Mouse (Mus musculus) ES-E14 (cell line): ENCODE measurements around the gene Thegl. TPM values are rescaled to one million over a fixed set of nuclear protein-coding genes. Genes with fewer than 3 reads are reported as not detected.

Source experiments
- DNase-seq: peaks from one replicate; pipeline ENCODE4 v3.0.0-alpha.2; 2013; ENCODE audit warnings: low read depth, low spot score
- H3K27ac ChIP-seq: 2 replicates; pipeline ENCODE4 v1.5.1; 2012; ENCODE audit warnings: low read depth, mild to moderate bottlenecking, low read length, moderate library complexity, mixed read lengths; ENCODE audit not compliant: poor library complexity, insufficient read depth, severe bottlenecking
- H3K36me3 ChIP-seq: 2 replicates; pipeline ENCODE4 v1.6.1; 2012; ENCODE audit warnings: mild to moderate bottlenecking, low read length, moderate library complexity, mixed read lengths; ENCODE audit not compliant: control insufficient read depth, poor library complexity, insufficient read depth, severe bottlenecking
- H3K4me1 ChIP-seq, 2 experiments: fragments of 150-350 bp in 1 of 2; sonication (generic) in 1 of 2; 2 replicates each; pipeline ENCODE4 v1.6.1; 2012; ENCODE audit warnings: low read length in 2 of 2, mild to moderate bottlenecking in 1 of 2, mixed read lengths in 1 of 2; ENCODE audit not compliant: control insufficient read depth in 2 of 2, insufficient read depth in 2 of 2, poor library complexity in 1 of 2
- H3K4me3 ChIP-seq, 2 experiments: fragments of 150-350 bp in 1 of 2; sonication (generic) in 1 of 2; 2 replicates each; pipeline ENCODE4 v1.5.1; 2012; ENCODE audit warnings: low read length in 2 of 2, low read depth in 1 of 2, mild to moderate bottlenecking in 1 of 2, mixed read lengths in 1 of 2; ENCODE audit not compliant: insufficient read depth in 1 of 2, poor library complexity in 1 of 2, severe bottlenecking in 1 of 2
- H3K9ac ChIP-seq: 2 replicates; pipeline ENCODE4 v1.6.1; 2012; ENCODE audit warnings: low read depth, mild to moderate bottlenecking, low read length, mixed read lengths; ENCODE audit not compliant: poor library complexity, insufficient read depth, severe bottlenecking
- H3K9me3 ChIP-seq: fragments of 150-350 bp; sonication (generic); 2 replicates; pipeline ENCODE4 v1.6.1; 2012; ENCODE audit warnings: low read depth, mild to moderate bottlenecking, low read length; ENCODE audit not compliant: control insufficient read depth, insufficient read depth
- CHD2 ChIP-seq: IDR thresholded peaks from 2 replicates; pipeline ENCODE4 v1.6.1; 2014; ENCODE audit warnings: mild to moderate bottlenecking, low read depth, low read length, inconsistent platforms
- HCFC1 ChIP-seq: IDR thresholded peaks from 2 replicates; pipeline ENCODE4 v1.6.1; 2012; ENCODE audit warnings: low read length, inconsistent platforms, borderline replicate concordance; ENCODE audit not compliant: insufficient read depth
- MAFK ChIP-seq: IDR thresholded peaks from 2 replicates; pipeline ENCODE4 v1.6.1; 2014; ENCODE audit warnings: mild to moderate bottlenecking, low read depth, low read length, inconsistent platforms; ENCODE audit not compliant: insufficient read depth
- ZC3H11A ChIP-seq: IDR thresholded peaks from 2 replicates; pipeline ENCODE4 v1.6.1; 2012; ENCODE audit warnings: low read depth, mild to moderate bottlenecking, inconsistent platforms, low read length, borderline replicate concordance
- ZNF384 ChIP-seq: IDR thresholded peaks from 2 replicates; pipeline ENCODE4 v1.6.1; 2012; ENCODE audit warnings: low read depth, low read length, inconsistent platforms
- in situ Hi-C, 2 experiments: fragments of 600-800 bp; cut with MboI; formaldehyde crosslinking; loops; one replicate each; pipeline ENCODE4 v1.15.1; 2025; ENCODE audit warnings: low sequenced_read_pairs in 2 of 2, inconsistent platforms in 1 of 2; ENCODE audit not compliant: unreplicated experiment in 2 of 2
- total RNA-seq: library from RNA; depleted of rRNA; stranded (reverse); fragments of 300-350 nt; gene quantifications from 2 replicates; pipeline ENCODE4 v1.2.3, GENCODE M21; 2012

Gene Thegl
- total RNA-seq, 1 experiment = not detected

DNA sequence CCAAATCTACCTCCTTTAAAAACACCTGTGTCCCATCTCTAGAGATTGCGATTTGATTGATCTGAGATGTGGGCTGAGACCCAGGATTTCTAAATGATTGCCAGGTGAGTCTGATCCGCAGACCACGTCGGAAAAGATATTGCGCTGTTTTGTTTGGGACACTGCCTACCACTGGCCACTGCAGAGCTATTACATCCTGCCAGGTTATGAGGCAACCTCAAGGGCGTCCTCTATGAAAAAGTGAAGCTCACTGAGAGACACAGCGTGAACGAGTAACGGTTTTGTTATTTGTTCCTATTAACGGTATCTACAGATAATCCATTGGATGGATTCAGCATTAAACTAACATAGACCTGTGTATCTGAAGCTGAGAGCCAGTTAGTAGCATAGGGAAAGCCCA is 22.6 kb downstream of the Thegl start:
- H3K27ac ChIP-seq = no peak overlapping the region
- H3K4me3 ChIP-seq = no peak overlapping the region
- no peaks in the 10 kb centered on the region for H3K4me1 ChIP-seq
- DNase-seq = no peak
- no peak overlapping the region for H3K9ac ChIP-seq
- no peak for TF ChIP-seq MAFK
- TF ChIP-seq ZNF384 = no peak
- TF ChIP-seq ZC3H11A = no peak
- TF ChIP-seq HCFC1 = no peak
- TF ChIP-seq CHD2 = no peak
- no peaks in the 10 kb centered on the region for H3K36me3 ChIP-seq
- in situ Hi-C loops = no loop called here
- H3K9me3 ChIP-seq = no peaks in the 10 kb centered on the region

DNA sequence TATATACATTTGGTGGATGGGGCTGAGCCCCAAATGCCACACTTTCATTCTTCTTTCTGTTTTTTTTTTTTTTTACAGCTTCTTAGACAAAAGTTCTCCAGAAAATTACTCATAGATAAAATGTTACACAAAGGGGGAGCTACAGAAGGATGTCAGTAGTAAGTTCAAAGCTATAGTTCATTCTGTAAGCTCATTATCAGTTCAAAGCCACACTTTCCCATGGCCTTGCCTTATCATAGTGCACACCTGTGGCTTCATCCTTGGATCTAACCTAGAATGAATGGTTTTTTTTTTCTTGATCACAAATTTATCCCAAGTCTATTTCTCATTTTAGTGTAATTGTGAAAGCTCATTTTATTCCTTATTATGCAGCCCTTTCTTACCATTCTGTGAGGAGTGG is 23.6 kb downstream of the Thegl start:
- no peak for DNase-seq
- H3K4me3 ChIP-seq = no peak overlapping the region
- H3K27ac ChIP-seq = no peak overlapping the region
- no peak overlapping the region for H3K9ac ChIP-seq
- no peak for TF ChIP-seq MAFK
- TF ChIP-seq HCFC1 = no peak
- no peak for TF ChIP-seq CHD2
- TF ChIP-seq ZNF384 = no peak
- TF ChIP-seq ZC3H11A = no peak
- no peaks in the 10 kb centered on the region for H3K36me3 ChIP-seq
- in situ Hi-C loops = no loop called here
- H3K9me3 ChIP-seq = no peaks in the 10 kb centered on the region
- H3K4me1 ChIP-seq = no peaks in the 10 kb centered on the region

DNA sequence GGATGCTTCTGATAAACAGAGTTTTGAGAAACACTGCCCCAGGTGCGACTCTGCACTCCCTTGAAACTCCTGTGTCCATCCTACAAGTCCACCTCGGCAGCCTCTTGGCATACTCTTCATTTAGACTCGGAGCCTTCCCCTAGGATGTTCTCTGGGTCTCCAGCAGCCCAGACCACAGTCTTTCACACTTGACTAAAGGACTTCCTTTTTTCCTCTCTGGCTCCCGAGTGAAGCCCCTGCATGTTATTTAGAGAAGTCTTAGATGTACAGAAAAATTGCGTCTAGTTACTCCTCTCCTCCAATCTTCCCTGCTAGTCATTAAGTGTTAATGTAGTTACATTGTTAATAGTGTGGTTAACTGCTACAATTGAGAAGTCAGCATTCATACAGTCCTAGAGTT is 28.5 kb downstream of the Thegl start:
- in situ Hi-C loops = no loop called here
- no peak overlapping the region for H3K4me3 ChIP-seq
- no peak overlapping the region for H3K27ac ChIP-seq
- no peak overlapping the region for H3K9ac ChIP-seq
- H3K4me1 ChIP-seq = peaks cover 0 to 2% of the 10 kb centered on the region in 2 experiments; a peak in 1 of 4 replicates
- TF ChIP-seq CHD2 (no peak), MAFK (no peak), HCFC1 (no peak), ZC3H11A (no peak), ZNF384 (no peak)
- H3K9me3 ChIP-seq = no peaks in the 10 kb centered on the region
- DNase-seq = no peak
- H3K36me3 ChIP-seq = no peaks in the 10 kb centered on the region

DNA sequence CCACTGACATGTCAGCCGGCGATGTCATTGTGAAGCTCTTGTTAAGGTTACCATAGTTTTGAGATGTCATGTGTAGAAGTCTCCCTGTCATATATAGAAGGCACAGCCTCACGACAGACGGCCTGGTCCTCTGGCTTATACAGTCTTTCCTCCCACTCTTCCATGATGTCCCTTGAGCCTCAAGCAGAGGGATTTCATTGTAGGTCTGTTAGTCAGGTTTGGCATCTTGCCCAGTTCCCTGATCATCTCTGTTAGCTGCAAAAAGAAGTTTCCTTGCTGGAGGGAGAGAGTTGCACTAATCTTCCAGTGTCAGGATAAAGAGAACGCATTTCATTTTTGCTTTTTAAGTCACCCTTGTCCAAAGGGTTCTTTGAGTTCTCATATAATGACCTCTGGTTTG is 36.8 kb downstream of the Thegl start:
- in situ Hi-C loops = no loop called here
- Histone ChIP-seq H3K27ac (no peak overlapping the region), H3K4me3 (no peak overlapping the region), H3K36me3 (no peaks in the 10 kb centered on the region), H3K4me1 (peaks cover 0 to under 1% of the 10 kb centered on the region in 2 experiments; a peak in 1 of 4 replicates), H3K9me3 (no peaks in the 10 kb centered on the region), H3K9ac (no peak overlapping the region)
- DNase-seq = no peak
- no peak for TF ChIP-seq ZNF384
- no peak for TF ChIP-seq MAFK
- no peak for TF ChIP-seq ZC3H11A
- no peak for TF ChIP-seq CHD2
- no peak for TF ChIP-seq HCFC1

DNA sequence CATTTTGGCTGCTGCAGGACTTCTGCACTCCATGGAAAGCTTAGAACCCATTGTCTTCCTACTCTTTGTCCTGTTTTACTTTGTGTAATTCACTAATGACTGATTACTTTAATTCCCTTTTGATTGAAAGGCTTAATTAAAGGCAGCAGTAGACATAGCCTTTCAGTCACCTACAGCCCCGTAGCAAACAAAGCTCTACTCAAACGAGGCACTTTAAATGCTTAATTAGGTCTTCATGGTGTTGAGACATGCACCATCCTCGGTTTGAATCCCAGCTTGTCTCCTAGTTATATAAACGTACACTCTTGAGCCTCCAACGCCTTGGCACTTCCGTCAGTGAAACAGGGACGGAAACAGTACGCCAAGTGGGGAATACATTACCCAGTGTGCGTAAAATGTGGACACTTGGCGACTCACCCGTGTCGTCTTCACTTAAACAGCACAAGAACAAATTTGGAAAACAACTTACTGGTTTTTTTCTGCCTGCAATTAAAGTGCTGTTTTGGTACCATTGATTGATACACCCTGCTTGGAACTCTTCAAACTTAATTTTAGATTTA is 41.1 kb downstream of the Thegl start:
- Histone ChIP-seq H3K9ac (no peak overlapping the region), H3K4me1 (peaks cover 1 to 2% of the 10 kb centered on the region in 2 experiments; a peak in 2 of 4 replicates), H3K36me3 (no peaks in the 10 kb centered on the region), H3K9me3 (no peaks in the 10 kb centered on the region), H3K4me3 (no peak overlapping the region), H3K27ac (no peak overlapping the region)
- TF ChIP-seq CHD2 (no peak), ZC3H11A (no peak), ZNF384 (no peak), HCFC1 (no peak), MAFK (no peak)
- in situ Hi-C loops = no loop called here
- no peak for DNase-seq
